Mouse (Mus musculus): ENCODE results near the gene Cers6.

DNA sequence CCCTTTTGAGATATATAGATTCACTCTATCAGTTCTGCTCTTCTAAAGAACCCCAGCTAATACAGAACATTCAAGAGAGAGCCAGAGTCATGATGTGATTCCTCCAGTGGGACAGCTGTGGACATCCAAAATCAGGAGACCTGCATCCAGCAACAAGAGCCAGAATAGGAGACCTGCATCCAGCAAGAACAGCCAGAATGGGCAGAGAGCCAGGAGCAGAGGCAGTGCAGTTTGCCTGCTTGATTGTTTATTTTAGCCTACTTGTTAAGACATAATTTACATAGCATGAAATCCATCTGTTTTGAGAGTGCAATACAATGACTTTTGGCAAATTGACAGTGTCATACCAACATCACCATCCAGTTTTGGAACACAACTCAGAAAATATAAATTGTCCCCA, 133.2 kb downstream of the Cers6 start:
- TF ChIP-seq POLR2A (IDR thresholded peaks at IDR 0.05; ENCODE audit: insufficient read depth, low read depth, low read length) (no peak), CTCF (IDR thresholded peaks at IDR 0.05; ENCODE audit: insufficient read depth, low read depth, low read length) (no peak)

Measured in olfactory bulb, adult 2 months (tissue).